Mouse (Mus musculus) forebrain, embryonic 16.5 days (tissue): ENCODE data around the gene Nxf2. TPM values are rescaled to one million over a fixed set of nuclear protein-coding genes. Genes with fewer than 3 reads are reported as not detected.

Experiments used
- polyA plus RNA-seq: library from polyadenylated mRNA; unstranded; fragments of >200 nt; fragmentation: Nextera tagmentation; extraction: Ambion mirVana; gene quantifications from 2 replicates; pipeline ENCODE4 v1.2.1, GENCODE M21; 2015

Gene Nxf2
- polyA plus RNA-seq, 1 experiment from 2014 or later = 0.18 TPM

Other genes with a start within 250 kb of the Nxf2 start
- 77.4 and 83.3 TPM in 2 replicates for gene Armcx1, start 246.8 kb downstream of the Nxf2 start, polyA plus RNA-seq
- 30.5 and 41.5 TPM in 2 replicates for gene Armcx6, start 213.3 kb downstream of the Nxf2 start, polyA plus RNA-seq
- gene Armcx3, start 208.2 kb downstream of the Nxf2 start, polyA plus RNA-seq = 84.7 and 89.6 TPM in 2 replicates
- gene Armcx2, start 155.5 kb downstream of the Nxf2 start, polyA plus RNA-seq = 71.1 and 80.9 TPM in 2 replicates
- 6.3 and 8.7 TPM in 2 replicates for gene Zmat1, start 44.5 kb upstream of the Nxf2 start, polyA plus RNA-seq
- gene Gm15023, start 212.9 kb upstream of the Nxf2 start, polyA plus RNA-seq = not detected in 2 replicates
- 17.0 and 27.3 TPM in 2 replicates for gene Tceal6, start 245.9 kb upstream of the Nxf2 start, polyA plus RNA-seq